Mouse (Mus musculus): ENCODE measurements at regions not wholly inside any gene's neighbourhood (a gene's known extent, or its start where the extent isn't known, plus 50 kb on each side); places are given as distances from the start of the nearest gene placed in this dataset.

- no peak for ATAC-seq (replicated peaks; ENCODE audit: low FRiP score, low TSS enrichment, poor library complexity, severe bottlenecking)
Observed at GRCm38 (mm10) chr9:33295925-33296324, 659.9 kb downstream of the Ets1 start.

- ATAC-seq (replicated peaks; ENCODE audit: low FRiP score, low TSS enrichment, poor library complexity, severe bottlenecking) = no peak
Observed at GRCm38 (mm10) chr9:33319525-33320025, 683.6 kb downstream of the Ets1 start.

- no peak for ATAC-seq (replicated peaks; ENCODE audit: low FRiP score, low TSS enrichment, poor library complexity, severe bottlenecking)
Observed at GRCm38 (mm10) chr9:33327722-33328121, 691.7 kb downstream of the Ets1 start.

- no peak for ATAC-seq (replicated peaks; ENCODE audit: low FRiP score, low TSS enrichment, poor library complexity, severe bottlenecking)
Observed at GRCm38 (mm10) chr9:33350258-33350657, 714.2 kb downstream of the Ets1 start.

- no peak for ATAC-seq (replicated peaks; ENCODE audit: low FRiP score, low TSS enrichment, poor library complexity, severe bottlenecking)
Observed at GRCm38 (mm10) chr9:33356621-33357020, 720.6 kb downstream of the Ets1 start.

GRCm38 (mm10) chr9:33360966-33361365 lies 724.9 kb downstream of the Ets1 start:
- ATAC-seq (replicated peaks; ENCODE audit: low FRiP score, low TSS enrichment, poor library complexity, severe bottlenecking) = no peak

GRCm38 (mm10) chr9:33389170-33389569 lies 753.1 kb downstream of the Ets1 start:
- no peak for ATAC-seq (replicated peaks; ENCODE audit: low FRiP score, low TSS enrichment, poor library complexity, severe bottlenecking)

- no peak for ATAC-seq (replicated peaks; ENCODE audit: low FRiP score, low TSS enrichment, poor library complexity, severe bottlenecking)
Observed at GRCm38 (mm10) chr9:33404691-33405090, 768.7 kb downstream of the Ets1 start.

GRCm38 (mm10) chr9:33407517-33407916 lies 771.5 kb downstream of the Ets1 start:
- no peak for ATAC-seq (replicated peaks; ENCODE audit: low FRiP score, low TSS enrichment, poor library complexity, severe bottlenecking)

GRCm38 (mm10) chr9:33423781-33424180 lies 787.8 kb downstream of the Ets1 start:
- ATAC-seq (replicated peaks; ENCODE audit: low FRiP score, low TSS enrichment, poor library complexity, severe bottlenecking) = no peak

GRCm38 (mm10) chr9:33436459-33436858 lies 800.4 kb downstream of the Ets1 start:
- no peak for ATAC-seq (replicated peaks; ENCODE audit: low FRiP score, low TSS enrichment, poor library complexity, severe bottlenecking)

GRCm38 (mm10) chr9:33442266-33442665 lies 806.2 kb downstream of the Ets1 start:
- ATAC-seq (replicated peaks; ENCODE audit: low FRiP score, low TSS enrichment, poor library complexity, severe bottlenecking) = no peak

GRCm38 (mm10) chr9:33445902-33446301 lies 809.9 kb downstream of the Ets1 start:
- ATAC-seq (replicated peaks; ENCODE audit: low FRiP score, low TSS enrichment, poor library complexity, severe bottlenecking) = no peak

GRCm38 (mm10) chr9:33475106-33475505 lies 839.1 kb downstream of the Ets1 start:
- ATAC-seq (replicated peaks; ENCODE audit: low FRiP score, low TSS enrichment, poor library complexity, severe bottlenecking) = no peak

- no peak for ATAC-seq (replicated peaks; ENCODE audit: low FRiP score, low TSS enrichment, poor library complexity, severe bottlenecking)
Observed at GRCm38 (mm10) chr9:33482845-33483540, 847.0 kb downstream of the Ets1 start.

GRCm38 (mm10) chr9:33483541-33483846 lies 847.5 kb downstream of the Ets1 start:
- no peak for ATAC-seq (replicated peaks; ENCODE audit: low FRiP score, low TSS enrichment, poor library complexity, severe bottlenecking)

GRCm38 (mm10) chr9:33533101-33533810 lies 897.2 kb downstream of the Ets1 start:
- ATAC-seq (replicated peaks; ENCODE audit: low FRiP score, low TSS enrichment, poor library complexity, severe bottlenecking) = no peak

- no peak for ATAC-seq (replicated peaks; ENCODE audit: low FRiP score, low TSS enrichment, poor library complexity, severe bottlenecking)
Observed at GRCm38 (mm10) chr9:33543301-33543700, 907.3 kb downstream of the Ets1 start.

- no peak for ATAC-seq (replicated peaks; ENCODE audit: low FRiP score, low TSS enrichment, poor library complexity, severe bottlenecking)
Observed at GRCm38 (mm10) chr9:33546126-33546737, 910.2 kb downstream of the Ets1 start.

- ATAC-seq (replicated peaks; ENCODE audit: low FRiP score, low TSS enrichment, poor library complexity, severe bottlenecking) = no peak
Observed at GRCm38 (mm10) chr9:33549395-33549794, 913.4 kb downstream of the Ets1 start.

- no peak for ATAC-seq (replicated peaks; ENCODE audit: low FRiP score, low TSS enrichment, poor library complexity, severe bottlenecking)
Observed at GRCm38 (mm10) chr9:33571990-33572389, 913.7 kb upstream of the Kirrel3 start.

All from megakaryocyte-erythroid progenitor cell, adult 5-6 weeks (primary cell).